Comparison of ENCODE assay signal across 1 mouse cellular context in the genomic region with DNA sequence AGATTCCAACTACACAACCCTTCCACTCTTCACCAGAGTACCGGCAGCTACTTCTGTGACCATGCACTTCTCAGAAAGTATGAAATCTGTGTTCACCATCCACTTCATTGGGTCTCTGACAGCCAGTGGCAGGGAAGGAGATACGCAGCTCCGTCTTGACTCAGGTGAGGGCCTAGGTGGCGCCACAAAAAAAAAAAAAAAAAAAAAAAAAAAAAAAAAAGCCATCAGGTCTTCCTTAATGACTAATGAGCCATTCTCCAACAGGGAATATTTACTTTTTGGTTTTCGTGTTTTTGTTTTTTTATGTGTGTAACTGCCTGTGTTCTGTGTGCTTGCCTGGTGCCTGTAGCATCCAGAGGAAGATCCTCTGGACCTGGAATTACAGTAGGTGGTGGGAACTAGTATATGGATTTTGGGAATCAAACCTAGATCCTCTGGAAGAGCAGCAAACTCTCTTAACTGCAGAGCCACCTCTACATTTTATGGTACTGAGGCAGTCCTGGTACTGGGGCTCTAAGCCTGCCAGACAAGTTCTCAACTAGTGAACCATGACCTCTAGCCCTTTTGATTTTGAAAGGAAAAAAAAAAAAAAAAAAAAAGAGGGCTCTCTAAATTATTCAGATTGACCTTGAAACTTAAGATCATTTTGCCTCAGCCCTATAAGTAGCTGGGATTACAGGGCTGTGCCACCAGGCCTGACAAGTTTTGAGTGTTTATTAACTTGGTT.
A peak's percentile ranks its signal among the peaks of the same experiment; 100 is the strongest.
TF ChIP-seq lines count a peak whose summit lies in the region.

No protein-coding gene starts in this region.

TF ChIP-seq in ES-E14, 5 proteins besides CTCF, POLR2A, EP300 and RAD21:
- no peak for TF ChIP-seq CHD2 (IDR thresholded peaks at IDR 0.05; ENCODE audit: low read depth, low read length)
- peak; percentile 96 for TF ChIP-seq ZNF384 (IDR thresholded peaks at IDR 0.05; ENCODE audit: low read depth, low read length)
